Mouse (Mus musculus): ENCODE measurements at regions not wholly inside any gene's neighbourhood (a gene's known extent, or its start where the extent isn't known, plus 50 kb on each side); places are given as distances from the start of the nearest gene placed in this dataset.

- no peak for TF ChIP-seq CTCF (IDR thresholded peaks at IDR 0.05; ENCODE audit: low read depth)
- no peak for TF ChIP-seq EP300 (optimal IDR thresholded peaks at IDR 0.05)
Observed at GRCm38 (mm10) chr4:93551086-93551485, 215.8 kb upstream of the Tusc1 start.

All from stomach, postnatal 0 days (tissue).